Mouse (Mus musculus) cerebellum, adult 8-10 months (tissue): ENCODE results near the gene Jam2.

Source experiments
- DNase-seq: peaks from one replicate; pipeline ENCODE4 v3.0.0; 2022

Gene Jam2

GRCm38 (mm10) chr16:84774003-84774703 is at the start of gene Jam2:
Gene Jam2 (plus strand): TSS chr16:84774123.
- DNase-seq, result peak; percentile 16

- no peak for DNase-seq
These were observed 39.1 kb upstream of the Jam2 start for GRCm38 (mm10) chr16:84734806-84735165.

GRCm38 (mm10) chr16:84735166-84736105 is 38.5 kb upstream of the Jam2 start, which contains the start of gene Mrpl39:
Gene Mrpl39 (minus strand): TSS chr16:84735742.
- DNase-seq, result peak; percentile 99

GRCm38 (mm10) chr16:84737358-84737757 is 36.6 kb upstream of the Jam2 start:
- DNase-seq, result no peak

- DNase-seq, result no peak
These were observed 29.0 kb upstream of the Jam2 start for GRCm38 (mm10) chr16:84744703-84745490.

GRCm38 (mm10) chr16:84745721-84746306 is 28.1 kb upstream of the Jam2 start:
- no peak for DNase-seq

GRCm38 (mm10) chr16:84767956-84768355 is 6.0 kb upstream of the Jam2 start:
- DNase-seq, result no peak

GRCm38 (mm10) chr16:84769182-84769581 is 4.7 kb upstream of the Jam2 start:
- no peak for DNase-seq

- no peak for DNase-seq
These were observed 4.1 kb upstream of the Jam2 start for GRCm38 (mm10) chr16:84769619-84770464.

GRCm38 (mm10) chr16:84770891-84771290 is 3.0 kb upstream of the Jam2 start:
- no peak for DNase-seq

GRCm38 (mm10) chr16:84771461-84771860 is 2.5 kb upstream of the Jam2 start:
- no peak for DNase-seq

GRCm38 (mm10) chr16:84772496-84773267 is 1.2 kb upstream of the Jam2 start:
- DNase-seq, result no peak

- DNase-seq, result no peak
These were observed 558 bp upstream of the Jam2 start for GRCm38 (mm10) chr16:84773268-84773861.

- DNase-seq, result peak; percentile 12
These were observed 873 bp downstream of the Jam2 start for GRCm38 (mm10) chr16:84774761-84775231.

- no peak for DNase-seq
These were observed 1.4 kb downstream of the Jam2 start for GRCm38 (mm10) chr16:84775356-84775755.

- DNase-seq, result no peak
These were observed 2.3 kb downstream of the Jam2 start for GRCm38 (mm10) chr16:84776089-84776784.

GRCm38 (mm10) chr16:84778431-84778830 is 4.5 kb downstream of the Jam2 start:
- DNase-seq, result no peak

- DNase-seq, result no peak
These were observed 5.1 kb downstream of the Jam2 start for GRCm38 (mm10) chr16:84778861-84779630.

- no peak for DNase-seq
These were observed 5.8 kb downstream of the Jam2 start for GRCm38 (mm10) chr16:84779718-84780117.
